Mouse (Mus musculus) c-Kit-negative CD71-positive TER-119-positive erythroid progenitor cells, embryonic 14.5 days (primary cell): Measurements from ENCODE around the gene Lrrc59.
"Not testable (repeated sequence)": the region's sequence is repeated elsewhere in the genome, so short reads cannot be mapped to it uniquely, and the experiment has no call there.

Source experiments
- DNase-seq: peaks from one replicate; pipeline ENCODE4 v3.0.0-alpha.2; 2013; ENCODE audit warnings: low read depth, low spot score

The Lrrc59 gene

DNA sequence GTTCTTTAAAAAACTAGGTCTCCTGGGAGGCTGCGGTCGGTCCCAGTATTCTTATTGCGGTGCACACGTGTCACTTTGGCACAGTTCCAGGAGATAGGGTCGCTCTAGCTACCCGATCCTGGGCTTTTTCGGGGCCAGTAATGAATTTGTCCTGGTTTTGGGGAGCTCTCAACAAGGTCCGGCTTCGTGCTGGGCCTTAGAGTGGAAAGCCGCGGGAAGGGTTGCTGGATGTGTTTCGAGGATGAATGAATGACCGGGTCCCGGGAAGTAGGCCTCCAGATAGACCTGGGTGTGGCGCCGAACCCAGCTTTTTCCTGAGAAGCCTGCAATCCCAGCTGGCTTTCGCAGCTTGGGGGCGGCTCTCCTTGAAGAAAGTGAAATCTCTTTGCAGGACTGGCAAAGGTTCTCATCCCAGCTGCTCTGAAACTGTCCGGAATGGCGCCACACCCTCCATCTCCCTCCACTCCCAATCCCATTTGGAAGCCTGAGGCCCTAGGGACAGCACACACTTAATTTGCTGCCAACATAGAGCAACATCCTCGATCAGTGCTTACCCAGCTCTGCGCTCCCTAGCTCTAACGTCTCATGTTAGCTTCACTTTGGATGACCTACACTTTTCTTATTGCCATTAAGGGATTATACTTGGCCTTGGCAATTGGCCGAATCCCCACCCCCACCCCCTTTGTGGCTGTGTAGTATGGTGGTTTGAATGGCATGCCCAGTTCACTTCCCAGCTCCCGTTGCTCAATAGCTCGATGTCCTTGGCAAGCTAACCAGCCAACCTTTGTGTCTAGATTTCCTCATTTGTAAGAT lies 838 bp downstream of the Lrrc59 start:
- DNase-seq = peak; percentile 36

DNA sequence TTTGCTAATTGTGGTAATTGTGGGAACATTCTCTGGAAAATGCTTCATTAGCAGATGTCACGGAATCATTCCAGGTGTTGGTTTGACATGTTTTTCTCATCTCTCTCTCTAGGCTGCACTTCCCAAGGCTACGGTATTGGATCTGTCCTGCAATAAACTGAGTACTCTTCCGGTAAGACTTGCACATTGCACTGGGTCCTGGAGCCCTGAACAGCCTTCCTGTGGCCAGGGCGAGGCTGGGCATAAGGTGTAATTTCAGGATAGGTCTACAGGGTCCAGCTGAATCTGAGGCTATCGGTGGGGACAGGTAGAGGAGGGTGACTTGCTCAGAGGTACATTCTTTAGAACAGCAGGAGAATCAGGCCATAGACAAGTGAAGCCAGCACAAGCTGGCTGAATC lies 2.4 kb downstream of the Lrrc59 start:
- no peak for DNase-seq

DNA sequence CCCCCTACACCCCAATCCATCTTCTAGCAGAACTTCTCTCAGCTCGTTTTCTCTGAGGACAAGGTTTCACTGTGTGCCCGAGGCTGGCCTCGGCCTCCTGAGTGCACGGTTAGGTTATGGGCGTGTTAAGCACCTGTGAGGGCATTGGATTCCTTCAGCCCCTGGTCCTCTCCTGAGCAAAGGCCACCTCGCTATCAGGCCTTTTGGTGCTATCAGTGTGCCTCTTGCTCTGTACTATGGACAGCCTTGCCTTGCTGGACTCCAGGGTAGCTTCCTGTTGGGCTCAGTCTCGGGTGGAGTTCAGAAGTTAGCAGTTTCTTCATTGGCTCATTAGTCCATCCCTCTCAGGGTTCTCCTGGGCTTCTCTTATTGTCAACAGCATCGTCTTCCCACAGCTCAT lies 3.4 kb downstream of the Lrrc59 start:
- no peak for DNase-seq

- no peak for DNase-seq
Observed at GRCm38 (mm10) chr11:94634431-94634830, 4.9 kb downstream of the Lrrc59 start.

DNA sequence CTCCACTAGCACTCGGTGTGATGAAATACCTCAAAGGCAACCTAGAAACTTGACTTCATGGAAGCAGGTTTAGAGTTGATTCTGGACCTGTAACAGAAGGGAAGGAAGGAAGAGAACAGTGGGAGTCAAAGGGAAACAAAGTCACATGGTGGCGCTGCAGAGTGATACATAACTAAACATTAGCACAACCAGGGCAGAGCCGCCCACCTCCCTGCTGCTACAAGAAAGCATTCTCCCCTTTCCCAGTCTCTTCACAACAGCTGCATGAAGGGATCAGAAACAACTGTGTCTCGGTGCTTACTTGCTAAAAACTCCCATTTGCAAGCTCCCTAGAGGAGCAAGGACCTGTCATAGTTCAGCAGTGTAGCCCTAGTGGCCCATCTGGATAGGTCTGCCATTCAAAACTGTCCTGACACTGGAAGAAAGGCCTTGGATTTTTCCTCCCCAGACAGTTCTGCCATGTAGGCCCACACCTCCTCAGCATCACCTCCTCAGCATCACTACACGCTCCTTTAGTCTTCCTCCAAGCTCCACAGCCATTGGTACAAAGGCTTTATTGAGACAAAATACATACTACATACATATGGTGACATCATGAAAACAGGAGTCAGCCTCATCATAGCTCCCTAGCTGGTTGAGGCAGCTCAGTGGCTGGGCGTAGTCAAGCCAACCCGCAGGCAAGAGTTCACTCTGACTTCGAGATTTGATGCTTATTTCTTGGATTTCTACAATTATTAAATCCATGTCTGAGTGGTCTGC lies 15.1 kb downstream of the Lrrc59 start:
- DNase-seq = no peak

DNA sequence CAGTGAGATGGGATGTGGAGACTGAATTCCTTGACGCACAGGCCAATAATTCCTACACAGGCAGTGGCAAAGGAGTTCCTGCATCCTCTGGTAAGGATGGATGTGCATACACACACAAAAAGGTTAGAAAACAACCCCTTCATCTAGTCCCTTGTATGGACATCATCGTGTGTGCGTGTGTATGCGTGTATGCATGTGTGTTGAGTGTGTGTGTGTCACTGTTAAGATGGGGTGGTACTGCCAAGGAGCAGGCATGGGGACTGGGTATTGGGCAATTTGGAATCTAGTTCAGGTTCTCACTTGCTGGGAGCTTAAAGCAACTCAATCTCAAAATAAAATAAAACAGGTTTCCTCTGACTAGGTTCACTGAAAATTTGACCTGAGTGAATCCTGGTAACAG lies 16.9 kb downstream of the Lrrc59 start:
- DNase-seq = no peak

GRCm38 (mm10) chr11:94651241-94651640 lies 21.7 kb downstream of the Lrrc59 start:
- DNase-seq = not testable (repeated sequence)

- no peak for DNase-seq
Observed at GRCm38 (mm10) chr11:94652973-94653372, 23.4 kb downstream of the Lrrc59 start.

GRCm38 (mm10) chr11:94653663-94654436 lies 24.3 kb downstream of the Lrrc59 start, which contains the start of the genes Mrpl27 and Eme1:
Gene Mrpl27, plus strand, starts transcription at chr11:94653767.
Gene Eme1, minus strand, starts transcription at chr11:94653964.
- DNase-seq = peak; percentile 77

DNA sequence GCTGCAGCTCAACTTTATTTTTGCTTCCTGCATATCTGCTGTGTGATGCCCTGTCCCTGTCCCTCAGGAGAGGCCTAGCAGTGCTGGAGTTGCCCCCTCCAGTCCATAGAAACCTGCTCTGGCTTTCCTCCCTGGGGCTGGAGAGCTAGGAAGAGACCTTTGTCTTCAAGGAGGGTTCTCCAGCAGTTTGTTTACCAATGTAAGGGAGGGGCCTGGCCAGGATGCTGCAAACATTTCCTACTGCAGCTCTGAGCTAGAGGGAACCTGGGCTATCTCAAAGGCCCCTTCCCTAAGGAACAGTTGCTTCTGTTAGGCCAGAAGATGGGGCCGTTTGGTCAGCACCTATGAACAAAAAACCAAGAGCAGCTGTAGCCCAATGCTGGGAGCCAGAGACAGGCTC lies 31.8 kb downstream of the Lrrc59 start:
- DNase-seq = no peak

GRCm38 (mm10) chr11:94665281-94665680 lies 35.7 kb downstream of the Lrrc59 start:
- no peak for DNase-seq

- no peak for DNase-seq
Observed at GRCm38 (mm10) chr11:94674984-94675383, 45.4 kb downstream of the Lrrc59 start.

DNA sequence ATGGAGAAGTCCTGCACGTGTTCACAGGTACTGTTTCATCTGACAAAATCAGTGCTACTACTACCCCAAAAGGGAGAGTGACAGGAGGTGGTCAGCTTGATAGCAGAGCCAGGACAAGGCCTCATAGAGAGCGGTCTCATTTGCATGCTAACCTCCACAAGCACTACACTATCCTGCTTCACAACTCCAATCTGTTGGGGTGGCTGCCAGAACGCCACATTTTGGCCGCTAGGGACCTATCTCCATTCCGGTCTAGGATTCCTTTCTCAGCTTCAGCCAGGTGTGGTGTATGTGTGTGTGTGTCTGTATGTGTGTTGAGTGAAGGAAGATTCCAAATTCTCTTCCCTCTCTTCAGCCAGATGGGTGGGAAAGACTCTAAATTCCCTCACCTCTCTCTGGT lies 45.9 kb downstream of the Lrrc59 start:
- DNase-seq = no peak

DNA sequence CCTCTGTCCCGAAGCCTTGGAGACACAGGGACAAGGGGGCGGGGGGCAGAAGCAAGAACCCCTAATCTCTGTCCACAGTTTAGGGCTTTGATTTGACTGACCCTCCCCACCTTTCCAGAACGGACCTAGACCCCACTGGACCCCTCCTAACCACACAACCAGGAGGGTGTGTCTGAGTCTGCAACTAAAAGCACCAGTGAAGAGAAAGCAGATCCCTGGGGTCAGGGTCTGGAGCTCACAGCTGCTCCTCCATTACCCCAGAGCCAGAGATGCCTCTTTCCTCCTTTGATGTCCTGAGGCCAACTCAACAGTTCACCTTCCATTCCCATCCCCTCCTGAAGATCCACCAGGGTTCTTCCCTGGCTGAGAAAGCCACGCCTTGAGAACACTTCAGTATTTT lies 46.7 kb downstream of the Lrrc59 start:
- DNase-seq = no peak

DNA sequence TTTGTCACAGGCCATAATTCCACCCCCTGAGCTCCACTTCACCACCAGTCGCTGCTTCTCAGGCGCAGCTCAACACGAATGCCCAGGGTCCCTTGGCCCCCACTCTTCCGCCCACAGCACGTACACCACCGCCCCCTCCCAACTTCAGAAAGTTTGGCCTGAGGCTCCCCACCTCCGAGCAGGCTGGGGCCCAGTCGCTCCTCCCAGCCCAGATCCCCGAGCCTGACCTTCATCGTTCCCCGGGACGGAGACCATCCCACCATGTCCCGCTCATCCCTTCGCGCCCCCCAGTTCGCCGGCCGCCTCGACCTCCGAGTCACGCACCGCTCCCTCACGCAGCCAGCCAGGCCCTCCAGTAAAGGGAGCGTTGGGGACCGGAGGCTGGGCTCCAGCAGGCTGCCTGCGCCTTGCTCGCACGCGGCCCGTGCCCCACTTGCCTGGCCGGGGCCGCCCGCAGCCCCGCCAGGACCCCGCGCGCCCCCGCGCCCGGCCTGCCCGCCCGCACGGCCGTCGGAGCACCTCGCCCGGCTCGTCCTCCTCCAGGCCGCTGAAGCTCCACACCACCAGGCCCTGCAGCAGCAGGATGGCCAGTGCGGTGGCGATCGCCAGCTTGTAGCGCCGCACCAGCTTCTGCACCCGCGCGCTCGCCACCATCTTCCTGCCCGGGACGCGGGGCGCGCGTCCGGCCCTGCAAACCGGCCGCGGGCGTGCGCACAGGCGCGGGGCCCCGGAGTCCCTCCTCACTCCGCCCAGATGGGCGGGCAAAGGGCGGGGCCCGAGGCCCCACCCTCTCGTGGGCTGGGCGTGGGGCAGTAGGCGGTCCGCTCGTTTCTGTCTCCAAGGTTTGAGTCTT lies 47.4 kb downstream of the Lrrc59 start, which contains the start of gene Xylt2:
Gene Xylt2 (minus strand): TSS at position 762 of the 853 bp plus-strand sequence.
- peak; percentile 75 for DNase-seq

- DNase-seq = no peak
Observed at GRCm38 (mm10) chr11:94677607-94678145, 48.1 kb downstream of the Lrrc59 start.

- DNase-seq = no peak
Observed at GRCm38 (mm10) chr11:94680639-94681038, 51.1 kb downstream of the Lrrc59 start.

DNA sequence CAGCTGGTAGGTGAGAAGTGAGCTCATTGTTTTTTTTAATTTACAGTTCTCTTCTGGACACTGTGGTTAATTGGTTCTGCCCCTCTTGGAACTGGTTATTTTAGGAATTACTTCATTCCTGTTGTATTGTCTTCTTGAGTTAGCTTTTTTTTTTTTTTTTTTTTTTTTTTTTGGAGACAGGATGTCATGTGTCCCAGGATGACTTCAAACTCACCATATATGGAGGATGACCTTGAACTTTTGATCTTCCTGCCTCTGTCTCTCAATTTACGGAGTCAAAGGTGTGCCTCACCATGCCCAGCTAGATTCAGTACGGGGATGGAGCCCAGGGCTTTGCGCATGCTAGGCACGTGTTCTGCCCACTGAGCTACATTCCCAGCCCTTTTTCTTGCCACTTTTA lies 52.1 kb downstream of the Lrrc59 start:
- DNase-seq = no peak

DNA sequence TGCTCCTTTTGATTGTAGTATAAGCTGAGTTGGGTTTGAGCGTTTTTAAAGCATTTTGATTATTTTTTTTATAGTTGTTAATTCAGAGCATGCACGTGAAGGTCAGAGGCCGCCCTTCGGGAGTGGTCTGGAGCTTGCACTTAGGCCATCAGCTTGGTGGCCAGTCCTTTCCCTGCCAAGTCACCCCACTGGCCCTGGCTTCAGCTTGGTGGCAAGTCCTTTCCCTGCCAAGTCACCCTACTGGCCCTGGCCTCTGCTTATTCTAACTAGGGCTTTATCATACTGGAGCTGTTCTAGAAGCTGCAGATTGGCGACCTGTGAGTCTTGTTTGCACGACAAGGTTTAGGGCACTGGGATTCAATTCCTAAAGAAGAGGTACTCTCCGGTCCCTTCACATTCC lies 52.9 kb downstream of the Lrrc59 start:
- DNase-seq = no peak

GRCm38 (mm10) chr11:94687178-94687577 lies 57.6 kb downstream of the Lrrc59 start:
- no peak for DNase-seq

GRCm38 (mm10) chr11:94692502-94692901 lies 62.9 kb downstream of the Lrrc59 start:
- not testable (repeated sequence) for DNase-seq
